Mouse (Mus musculus) lung, postnatal 36 days (tissue): ENCODE results near the gene Olfr1436.
"Not testable (repeated sequence)": the region's sequence is repeated elsewhere in the genome, so short reads cannot be mapped to it uniquely, and the experiment has no call there.

ENCODE experiments used
- DNase-seq: peaks from one replicate; pipeline ENCODE4 v3.0.0; 2022; ENCODE audit warnings: mixed read lengths

The Olfr1436 gene

DNA sequence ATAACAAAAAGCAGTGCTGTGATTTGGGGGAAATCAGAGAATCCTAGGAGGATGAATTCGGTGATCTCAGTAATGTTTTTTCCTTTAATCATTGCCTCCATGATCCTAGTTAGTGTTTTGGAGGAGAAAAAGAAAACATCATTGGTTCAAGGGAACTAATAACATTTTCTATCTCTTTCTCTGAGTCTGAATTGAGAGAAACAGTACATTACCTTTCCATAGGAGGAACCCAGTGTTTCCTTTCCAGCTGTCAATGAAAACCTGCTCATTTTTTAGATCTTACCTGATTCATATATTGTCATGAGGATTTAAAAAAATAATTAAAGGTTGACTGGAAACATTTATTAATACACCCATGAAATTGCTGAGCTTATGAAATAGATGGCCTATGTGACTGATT, at the start of gene Olfr1436:
TSS of gene Olfr1436 (minus strand) at position 101 of the 400 bp plus-strand sequence.
- not testable (repeated sequence) for DNase-seq

- no peak for DNase-seq
Observed at GRCm38 (mm10) chr19:12335810-12336209, 36.9 kb upstream of the Olfr1436 start, which contains the start of gene Olfr1438-ps1. TSS of gene Olfr1438-ps1 (minus strand) at chr19:12335910.

DNA sequence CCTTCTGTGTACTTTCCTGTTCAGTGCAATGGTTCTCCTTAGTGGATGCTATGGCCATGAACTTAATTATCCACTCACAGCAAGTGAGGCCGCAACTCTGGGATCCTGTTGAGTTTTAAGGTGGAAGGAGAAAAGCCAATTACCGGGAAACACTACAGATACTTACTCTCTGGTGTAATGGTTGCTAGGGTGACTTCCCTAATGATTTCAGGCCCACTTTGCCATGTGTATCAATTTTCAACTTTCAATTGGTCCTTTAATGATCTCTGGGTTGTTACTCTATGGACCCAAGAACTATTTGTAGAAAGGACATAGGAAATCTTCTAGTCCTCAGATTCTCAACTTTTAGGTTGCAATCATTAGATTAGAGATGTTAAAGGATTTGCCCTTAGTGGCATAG, 26.1 kb upstream of the Olfr1436 start, which contains the start of gene Olfr1437:
TSS of gene Olfr1437 (minus strand) at position 101 of the 400 bp plus-strand sequence.
- DNase-seq, result no peak

- DNase-seq, result no peak
Observed at GRCm38 (mm10) chr19:12292979-12293378, 6.0 kb downstream of the Olfr1436 start.

DNA sequence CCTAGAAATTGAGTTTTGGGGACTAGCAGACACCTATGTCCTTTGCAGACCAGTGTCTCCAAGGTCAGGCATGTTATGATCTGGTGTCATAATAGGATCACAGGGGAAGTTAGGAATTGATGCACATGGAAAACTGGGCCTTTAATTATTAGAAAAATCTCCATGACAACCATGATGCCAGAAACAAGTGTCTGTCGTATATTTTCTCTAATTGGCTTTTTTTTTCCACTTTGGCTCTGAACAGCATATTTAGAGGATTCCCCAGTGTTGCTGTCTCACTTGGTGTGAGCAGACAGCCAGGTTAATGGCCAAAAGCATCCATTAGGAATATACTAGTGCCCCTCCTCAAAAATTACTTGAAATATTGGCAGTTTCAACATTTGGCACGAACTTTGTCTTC, 19.4 kb downstream of the Olfr1436 start, which contains the start of gene Olfr1434:
TSS of gene Olfr1434 (plus strand) at position 301 of the 400 bp plus-strand sequence.
- no peak for DNase-seq

DNA sequence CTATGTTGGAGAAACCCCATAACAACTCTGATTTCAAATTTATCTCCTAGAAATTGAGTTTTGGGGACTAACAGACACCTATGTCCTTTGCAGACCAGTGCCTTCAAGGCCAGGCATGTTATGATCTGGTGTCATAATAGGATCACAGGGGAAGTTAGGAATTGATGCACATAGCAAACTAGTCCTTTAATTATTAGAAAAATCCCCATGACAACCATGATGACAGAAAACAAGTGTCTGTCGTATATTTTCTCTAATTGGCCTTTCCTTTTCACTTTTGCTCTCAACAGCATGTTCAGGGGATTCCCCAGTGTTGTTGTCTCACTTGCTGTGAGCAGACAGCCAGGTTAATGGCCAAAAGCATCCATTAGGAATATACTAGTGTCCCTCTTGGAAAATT, 38.2 kb downstream of the Olfr1436 start, which contains the start of gene Olfr235:
TSS of gene Olfr235 (plus strand) at position 301 of the 400 bp plus-strand sequence.
- no peak for DNase-seq
